Mouse (Mus musculus) neural tube, embryonic 14.5 days (tissue): Measurements from ENCODE around the gene Gif. TPM values are rescaled to one million over a fixed set of nuclear protein-coding genes. Genes with fewer than 3 reads are reported as not detected.

Experiments used
- ATAC-seq: fragments of 200-750 bp; cut with Nextera tagmentation; 2 replicates; pipeline ENCODE4 v1.8.0; 2017; ENCODE audit warnings: low read depth, mild to moderate bottlenecking, moderate TSS enrichment, moderate library complexity
- H3K27ac ChIP-seq: fragments of 300-500 bp; sonication (generic); 2 replicates; pipeline ENCODE4 v1.5.1; 2014; ENCODE audit warnings: low read depth, mild to moderate bottlenecking, control low read depth, low read length, moderate library complexity, mixed read lengths
- H3K27me3 ChIP-seq: fragments of 300-500 bp; sonication (generic); 2 replicates; pipeline ENCODE4 v1.6.1; 2014; ENCODE audit warnings: low read length; ENCODE audit not compliant: control insufficient read depth, insufficient read depth
- H3K36me3 ChIP-seq: fragments of 300-500 bp; sonication (generic); 2 replicates; pipeline ENCODE4 v1.6.1; 2014; ENCODE audit warnings: low read length, mixed read lengths; ENCODE audit not compliant: control insufficient read depth, insufficient read depth
- H3K4me1 ChIP-seq: fragments of 300-500 bp; sonication (generic); 2 replicates; pipeline ENCODE4 v1.6.1; 2014; ENCODE audit warnings: low read length; ENCODE audit not compliant: control insufficient read depth, insufficient read depth
- H3K4me2 ChIP-seq: fragments of 300-500 bp; sonication (generic); 2 replicates; pipeline ENCODE4 v1.6.1; 2014; ENCODE audit warnings: mild to moderate bottlenecking, low read depth, low read length, control low read depth
- H3K4me3 ChIP-seq: fragments of 300-500 bp; sonication (generic); 2 replicates; pipeline ENCODE4 v1.5.1; 2014; ENCODE audit warnings: low read depth, low read length, control low read depth, mixed read lengths
- H3K9ac ChIP-seq: fragments of 300-500 bp; sonication (generic); replicated peaks from 2 replicates; pipeline ENCODE4 v1.6.1; 2014; ENCODE audit warnings: low read depth, mild to moderate bottlenecking, control low read depth, low read length, mixed read lengths
- H3K9me3 ChIP-seq: fragments of 300-500 bp; sonication (generic); 2 replicates; pipeline ENCODE4 v1.6.1; 2016; ENCODE audit warnings: low read length; ENCODE audit not compliant: control insufficient read depth
- WGBS: fragments of 180-500 bp; shearing (Covaris S2); extraction: QIAGEN DNeasy Blood & Tissue Kit; methylation state at CpG from one replicate; pipeline ENCODE4 v1.1.7; 2014; 5-methylcytosine and 5-hydroxymethylcytosine counted together
- polyA plus RNA-seq: library from polyadenylated mRNA; unstranded; fragments of >200 nt; fragmentation: Nextera tagmentation; extraction: Ambion mirVana; gene quantifications from 2 replicates; pipeline ENCODE4 v1.2.1, GENCODE M21; 2014

Gif gene
- not detected in 2 replicates for polyA plus RNA-seq

GRCm38 (mm10) chr19:11747298-11747697, at the start of gene Gif:
TSS of gene Gif (plus strand) at chr19:11747554.
- ATAC-seq, result no peak
- no peaks in the 10 kb centered on the region for H3K27me3 ChIP-seq
- H3K9me3 ChIP-seq, result no peaks in the 10 kb centered on the region
- H3K9ac ChIP-seq, result no peak within 1 kb of the TSS
- WGBS, result 89% methylated on average over 2 of the region's 2 CpGs
- H3K27ac ChIP-seq, result no peak within 1 kb of the TSS
- H3K4me1 ChIP-seq, result no peaks in the 10 kb centered on the region
- H3K4me3 ChIP-seq, result no peak within 1 kb of the TSS
- no peaks in the 10 kb centered on the region for H3K36me3 ChIP-seq
- no peak within 1 kb of the TSS for H3K4me2 ChIP-seq

GRCm38 (mm10) chr19:11698342-11698741, 49.0 kb upstream of the Gif start:
- Histone ChIP-seq H3K36me3 (no peaks in the 10 kb centered on the region), H3K27me3 (no peaks in the 10 kb centered on the region), H3K9me3 (no peaks in the 10 kb centered on the region), H3K4me1 (no peaks in the 10 kb centered on the region), H3K4me3 (no peak overlapping the region), H3K27ac (no peak overlapping the region), H3K4me2 (no peak overlapping the region), H3K9ac (no peak overlapping the region)
- WGBS, result 95% methylated on average over 6 of the region's 6 CpGs
- no peak for ATAC-seq

GRCm38 (mm10) chr19:11712451-11712850, 34.9 kb upstream of the Gif start:
- WGBS, result 82% methylated on average over 4 of the region's 4 CpGs
- Histone ChIP-seq H3K36me3 (no peaks in the 10 kb centered on the region), H3K9ac (no peak overlapping the region), H3K4me3 (no peak overlapping the region), H3K27ac (no peak overlapping the region), H3K4me2 (no peak overlapping the region), H3K27me3 (no peaks in the 10 kb centered on the region), H3K9me3 (no peaks in the 10 kb centered on the region), H3K4me1 (no peaks in the 10 kb centered on the region)
- no peak for ATAC-seq

GRCm38 (mm10) chr19:11720071-11720470, 27.3 kb upstream of the Gif start:
- Histone ChIP-seq H3K4me3 (no peak overlapping the region), H3K27me3 (no peaks in the 10 kb centered on the region), H3K36me3 (no peaks in the 10 kb centered on the region), H3K4me1 (no peaks in the 10 kb centered on the region), H3K27ac (no peak overlapping the region), H3K9me3 (no peaks in the 10 kb centered on the region), H3K4me2 (no peak overlapping the region), H3K9ac (no peak overlapping the region)
- no peak for ATAC-seq
- 87% methylated on average over 3 of the region's 3 CpGs for WGBS

DNA sequence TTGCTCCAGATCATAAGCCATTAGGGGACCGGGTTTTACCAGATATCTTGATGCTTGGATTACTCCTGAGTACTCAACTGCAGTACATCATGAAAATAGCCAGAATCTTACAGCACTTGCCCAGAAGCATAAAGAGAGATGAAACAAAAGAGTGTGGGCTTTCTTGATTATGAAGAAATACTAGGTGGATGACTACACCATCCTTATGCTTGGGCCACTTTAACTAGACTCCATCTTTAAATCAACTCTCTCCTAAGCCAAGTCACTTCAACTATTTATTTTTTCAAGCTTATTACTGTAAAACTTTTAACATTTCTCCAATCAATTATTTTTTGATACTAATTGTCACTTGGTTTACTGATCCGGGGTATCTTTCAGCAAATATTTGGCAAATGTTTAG, 23.5 kb upstream of the Gif start:
- Histone ChIP-seq H3K9me3 (no peaks in the 10 kb centered on the region), H3K9ac (no peak overlapping the region), H3K27me3 (no peaks in the 10 kb centered on the region), H3K4me2 (no peak overlapping the region), H3K27ac (no peak overlapping the region), H3K4me3 (no peak overlapping the region), H3K4me1 (no peaks in the 10 kb centered on the region), H3K36me3 (no peaks in the 10 kb centered on the region)
- no peak for ATAC-seq
- 95% methylated on average over 2 of the region's 2 CpGs for WGBS

GRCm38 (mm10) chr19:11724275-11724674, 23.1 kb upstream of the Gif start:
- H3K4me1 ChIP-seq, result no peaks in the 10 kb centered on the region
- H3K9me3 ChIP-seq, result no peaks in the 10 kb centered on the region
- 90% methylated on average over 6 of the region's 6 CpGs for WGBS

GRCm38 (mm10) chr19:11725915-11726314, 21.4 kb upstream of the Gif start:
- Histone ChIP-seq H3K4me2 (no peak overlapping the region), H3K27me3 (no peaks in the 10 kb centered on the region), H3K4me1 (no peaks in the 10 kb centered on the region), H3K36me3 (no peaks in the 10 kb centered on the region), H3K9ac (no peak overlapping the region), H3K27ac (no peak overlapping the region), H3K9me3 (no peaks in the 10 kb centered on the region), H3K4me3 (no peak overlapping the region)
- no peak for ATAC-seq
- WGBS, result 93% methylated on average over 2 of the region's 2 CpGs

More at GRCm38 (mm10) chr19:11724275-11724674, 23.1 kb upstream of the Gif start:
- H3K9ac ChIP-seq, result no peak overlapping the region
- H3K27ac ChIP-seq, result no peak overlapping the region
- no peak overlapping the region for H3K4me2 ChIP-seq
- H3K36me3 ChIP-seq, result no peaks in the 10 kb centered on the region
- ATAC-seq, result no peak
- no peak overlapping the region for H3K4me3 ChIP-seq
- H3K27me3 ChIP-seq, result no peaks in the 10 kb centered on the region

- H3K4me1 ChIP-seq, result no peaks in the 10 kb centered on the region
- H3K27me3 ChIP-seq, result no peaks in the 10 kb centered on the region
- H3K9me3 ChIP-seq, result no peaks in the 10 kb centered on the region
- no peak overlapping the region for H3K4me3 ChIP-seq
- no peaks in the 10 kb centered on the region for H3K36me3 ChIP-seq
- no peak overlapping the region for H3K27ac ChIP-seq
- WGBS, result 92% methylated on average over 5 of the region's 5 CpGs
- no peak overlapping the region for H3K9ac ChIP-seq
- H3K4me2 ChIP-seq, result no peak overlapping the region
- no peak for ATAC-seq
Observed at GRCm38 (mm10) chr19:11727304-11727703, 20.1 kb upstream of the Gif start.

GRCm38 (mm10) chr19:11730278-11730677, 17.1 kb upstream of the Gif start:
- no peaks in the 10 kb centered on the region for H3K4me1 ChIP-seq
- H3K4me2 ChIP-seq, result no peak overlapping the region
- H3K27ac ChIP-seq, result no peak overlapping the region
- no peaks in the 10 kb centered on the region for H3K36me3 ChIP-seq
- no peaks in the 10 kb centered on the region for H3K27me3 ChIP-seq
- no peak overlapping the region for H3K9ac ChIP-seq
- no peak for ATAC-seq
- H3K9me3 ChIP-seq, result no peaks in the 10 kb centered on the region
- no peak overlapping the region for H3K4me3 ChIP-seq
- WGBS, result 77% methylated on average over 1 of the region's 1 CpGs

GRCm38 (mm10) chr19:11736455-11736854, 10.9 kb upstream of the Gif start:
- no peak for ATAC-seq
- H3K4me1 ChIP-seq, result no peaks in the 10 kb centered on the region
- no peaks in the 10 kb centered on the region for H3K36me3 ChIP-seq
- H3K27me3 ChIP-seq, result no peaks in the 10 kb centered on the region
- no peak overlapping the region for H3K4me2 ChIP-seq
- H3K4me3 ChIP-seq, result no peak overlapping the region
- H3K9ac ChIP-seq, result no peak overlapping the region
- no peaks in the 10 kb centered on the region for H3K9me3 ChIP-seq
- no peak overlapping the region for H3K27ac ChIP-seq
- WGBS, result 66% methylated on average over 1 of the region's 1 CpGs
